Mouse (Mus musculus) urinary bladder, postnatal 14 days (tissue): Measurements from ENCODE around the gene Ugt1a6a.
"Not testable (repeated sequence)": the region's sequence is repeated elsewhere in the genome, so short reads cannot be mapped to it uniquely, and the experiment has no call there.

Source experiments
- DNase-seq: peaks from one replicate; pipeline ENCODE4 v3.0.0; 2021; ENCODE audit warnings: low spot score

Ugt1a6a gene

DNA sequence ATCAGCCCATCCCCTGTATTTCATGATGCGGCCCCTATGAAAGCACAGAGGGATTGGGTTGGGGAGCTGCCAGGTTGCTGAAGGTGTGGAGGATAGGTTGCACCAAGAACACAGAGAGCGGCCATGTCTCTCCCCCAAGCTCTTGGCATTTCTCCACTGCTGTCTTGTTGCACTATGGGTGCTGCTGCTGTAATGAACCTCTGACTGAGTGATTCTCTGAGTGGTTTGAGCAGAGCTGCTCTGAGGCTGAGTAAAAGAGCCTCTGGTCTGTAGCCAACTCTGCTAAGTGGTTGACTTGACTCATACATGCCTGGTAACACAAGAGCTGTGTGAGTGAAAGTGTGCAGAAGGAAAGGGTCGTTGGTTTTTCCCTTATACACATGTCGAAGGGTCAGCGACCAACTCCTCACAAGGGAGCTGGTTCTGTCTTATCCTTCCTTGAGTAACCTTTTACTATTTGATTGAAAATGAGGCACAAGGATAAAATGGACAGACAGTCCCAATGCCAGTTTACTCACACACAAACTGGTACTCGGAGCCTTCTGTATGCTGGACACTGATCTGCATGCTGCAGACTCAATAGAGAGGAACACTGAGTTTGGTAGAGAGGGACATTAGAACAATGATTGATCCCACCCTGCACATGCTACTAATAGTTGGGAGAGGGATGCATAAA, 758 bp downstream of the Ugt1a6a start:
- DNase-seq, result not testable (repeated sequence)

GRCm38 (mm10) chr1:88136646-88137045, 2.0 kb downstream of the Ugt1a6a start:
- DNase-seq, result no peak

- no peak for DNase-seq
Observed at GRCm38 (mm10) chr1:88137264-88137663, 2.7 kb downstream of the Ugt1a6a start.

GRCm38 (mm10) chr1:88138145-88138544, 3.5 kb downstream of the Ugt1a6a start:
- DNase-seq, result no peak

- DNase-seq, result peak; percentile 19
Observed at GRCm38 (mm10) chr1:88140492-88140891, 5.9 kb downstream of the Ugt1a6a start.

- peak; percentile 69 for DNase-seq
Observed at GRCm38 (mm10) chr1:88143966-88144675, 9.5 kb downstream of the Ugt1a6a start.

GRCm38 (mm10) chr1:88145278-88145677, 10.7 kb downstream of the Ugt1a6a start:
- not testable (repeated sequence) for DNase-seq

DNA sequence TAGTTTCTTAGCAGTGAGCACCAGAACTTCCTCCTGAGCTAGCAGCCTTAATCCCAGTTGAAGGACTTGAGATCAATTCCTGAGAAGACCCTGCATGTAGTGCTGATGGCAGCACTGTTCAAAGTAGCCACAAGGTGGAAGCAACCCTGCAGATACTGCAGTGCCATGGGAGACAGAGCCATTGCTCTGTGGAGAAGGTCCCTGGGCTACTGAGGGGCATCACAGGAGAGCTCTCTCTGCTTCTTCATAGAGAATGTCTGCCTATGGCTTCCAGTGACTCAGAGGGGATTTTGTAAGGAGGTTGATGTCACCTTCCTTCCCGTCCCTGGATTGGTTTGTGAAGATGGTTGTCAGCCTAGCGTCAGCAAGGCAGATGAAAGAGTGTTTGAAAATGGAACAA, 15.5 kb downstream of the Ugt1a6a start:
- DNase-seq, result not testable (repeated sequence)

GRCm38 (mm10) chr1:88158430-88158829, 23.8 kb downstream of the Ugt1a6a start:
- peak; percentile 33 for DNase-seq

GRCm38 (mm10) chr1:88165711-88166110, 31.1 kb downstream of the Ugt1a6a start, which contains the start of gene Ugt1a5:
Gene Ugt1a5, plus strand, starts transcription at chr1:88166012.
- DNase-seq, result no peak

DNA sequence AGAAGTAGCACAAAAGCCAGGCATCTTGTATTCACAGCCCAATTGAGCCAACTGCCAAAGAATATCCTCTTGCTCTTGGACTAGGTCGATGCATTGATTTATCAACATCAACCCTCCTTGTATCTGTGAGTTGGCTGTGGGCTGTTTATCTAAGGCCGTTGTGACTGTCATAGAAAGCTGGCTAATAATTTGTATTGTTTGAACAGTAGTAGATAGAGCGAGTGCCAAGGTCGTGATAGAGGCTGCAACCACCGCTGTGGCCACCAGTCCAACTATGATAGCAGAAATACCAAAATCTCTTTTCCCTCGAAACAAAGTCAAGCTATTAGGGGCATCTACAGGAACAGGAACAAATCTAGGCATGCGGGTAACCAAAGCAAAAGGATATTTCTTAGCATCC, 37.6 kb downstream of the Ugt1a6a start:
- not testable (repeated sequence) for DNase-seq

GRCm38 (mm10) chr1:88179657-88180056, 45.0 kb downstream of the Ugt1a6a start:
- DNase-seq, result no peak

GRCm38 (mm10) chr1:88186325-88186935, 51.8 kb downstream of the Ugt1a6a start:
- no peak for DNase-seq

GRCm38 (mm10) chr1:88192136-88192535, 57.5 kb downstream of the Ugt1a6a start:
- no peak for DNase-seq

- no peak for DNase-seq
Observed at GRCm38 (mm10) chr1:88195687-88196086, 61.1 kb downstream of the Ugt1a6a start.

DNA sequence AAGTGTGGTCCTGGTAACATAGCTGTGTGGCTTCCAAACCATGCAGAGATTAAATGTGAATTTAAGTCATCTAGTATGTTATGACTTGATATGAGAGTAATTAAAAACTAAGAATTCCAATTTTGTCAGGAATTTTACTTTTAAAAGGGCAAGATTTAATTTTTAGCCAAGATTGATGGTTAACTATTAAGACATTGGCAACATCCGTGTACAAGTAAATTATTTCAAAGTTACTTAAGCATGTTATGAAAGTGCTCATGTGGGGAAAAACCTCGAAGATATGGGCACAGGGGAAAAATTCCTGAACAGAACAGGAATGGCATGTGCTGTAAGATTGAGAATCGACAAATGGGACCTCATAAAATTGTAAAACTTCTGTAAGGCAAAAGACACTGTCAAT, 62.8 kb downstream of the Ugt1a6a start:
- no peak for DNase-seq

- DNase-seq, result no peak
Observed at GRCm38 (mm10) chr1:88199996-88200395, 65.4 kb downstream of the Ugt1a6a start.

- no peak for DNase-seq
Observed at GRCm38 (mm10) chr1:88200456-88200855, 65.8 kb downstream of the Ugt1a6a start, which contains the start of gene Ugt1a2. Gene Ugt1a2, plus strand, starts transcription at chr1:88200601.

GRCm38 (mm10) chr1:88205294-88205922, 70.8 kb downstream of the Ugt1a6a start, which contains the start of gene Dnajb3:
Gene Dnajb3, minus strand, starts transcription at chr1:88205782.
- DNase-seq, result peak; percentile 71

DNA sequence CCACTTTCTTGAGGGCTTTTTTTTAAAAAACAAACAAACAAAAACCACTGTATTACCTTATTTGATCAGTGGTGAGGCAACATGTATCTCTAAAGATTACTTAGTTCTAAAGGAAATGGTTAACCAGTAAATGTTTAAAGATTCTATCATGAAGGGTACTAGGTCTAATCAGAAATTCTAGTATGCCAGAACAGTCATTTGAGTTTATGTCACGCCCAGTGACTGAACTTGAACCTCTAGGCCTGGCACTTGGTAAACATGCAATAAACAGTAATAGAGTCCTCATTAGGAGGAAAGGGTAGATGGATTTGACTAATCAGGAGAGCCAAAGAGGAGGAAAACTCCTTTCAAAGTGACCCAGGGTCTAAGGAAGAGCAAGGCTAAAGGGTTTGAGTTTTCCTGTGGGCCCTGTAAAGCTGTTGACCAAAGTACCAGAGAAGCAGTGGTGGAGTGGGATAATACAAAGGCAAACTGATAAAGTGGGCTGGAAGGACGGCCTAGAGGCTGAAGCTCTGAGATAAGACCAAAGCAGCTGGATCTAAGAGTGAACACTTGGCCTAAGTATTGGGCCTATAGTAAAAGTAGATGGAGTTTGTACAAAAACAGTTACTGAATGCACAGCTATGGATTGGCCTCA, 72.4 kb downstream of the Ugt1a6a start:
- no peak for DNase-seq

GRCm38 (mm10) chr1:88211812-88212211, 77.2 kb downstream of the Ugt1a6a start, which contains the start of gene Ugt1a1:
Gene Ugt1a1, plus strand, starts transcription at chr1:88211959.
- peak; percentile 73 for DNase-seq
